Comparison of ENCODE assay signal across 17 mouse cellular contexts in genomic region chr12:93669211-93669610, GRCm38 (mm10).
"Had no signal": no experiment of that assay in that cellular context is flagged by ENCODE, and none has a peak within 500 bp of the region (broad histone marks: within the 10 kb centered on the region; RNA-seq: fewer than 3 reads in every experiment).

No protein-coding gene starts in this region.

- DNase-seq: left cerebral cortex, postnatal 4 days; liver; liver, embryonic 13.5 days; liver, postnatal 0 days; lung, adult 18-20 months; lung, adult 2 months; lung, embryonic 14.5 days; lung, postnatal 10 days; lung, postnatal 14 days; lung, postnatal 36 days; lung, postnatal 4 days; midbrain, embryonic 14.5 days had no signal

- ATAC-seq: liver, embryonic 12.5 days; liver, postnatal 0 days; lung, postnatal 0 days; midbrain, embryonic 13.5 days; midbrain, embryonic 15.5 days; midbrain, embryonic 16.5 days had no signal
